Mouse (Mus musculus): ENCODE data around the gene Sult2b1. TPM values are rescaled to one million over a fixed set of nuclear protein-coding genes. Genes with fewer than 3 reads are reported as not detected.

The Sult2b1 gene
- total and polyA plus RNA-seq, 3 experiments: 0.08 TPM; not detected in 2

GRCm38 (mm10) chr7:45798931-45799330 lies 14.5 kb upstream of the Sult2b1 start:
- H3K4me1 ChIP-seq (ENCODE audit: control insufficient read depth, insufficient read depth, low read length): peaks cover 5% of the 10 kb centered on the region
- no peaks in the 10 kb centered on the region for H3K79me2 ChIP-seq (replicated peaks; ENCODE audit: control insufficient read depth, insufficient read depth, low read length)
- H3K27ac ChIP-seq: no peak overlapping the region
- TF ChIP-seq EP300 (IDR thresholded peaks at IDR 0.05; ENCODE audit: insufficient read depth, low read depth, low read length): no peak
- no peak for TF ChIP-seq CTCF (IDR thresholded peaks at IDR 0.05)
- no peak for TF ChIP-seq POLR2A (IDR thresholded peaks at IDR 0.05; ENCODE audit: insufficient read depth, low read depth, low read length)
- WGBS: 62% methylated on average over 7 of the region's 7 CpGs
- no peaks in the 10 kb centered on the region for H3K36me3 ChIP-seq (ENCODE audit: control insufficient read depth, insufficient read depth, low read length)
- H3K4me3 ChIP-seq: no peak overlapping the region
- DNase-seq: no peak
- intact Hi-C loops (cut with DNase I): no loop called here
- H3K27me3 ChIP-seq (ENCODE audit: control insufficient read depth, insufficient read depth, low read length): peaks cover 9% of the 10 kb centered on the region
- H3K9ac ChIP-seq (ENCODE audit: low read depth, low read length): no peak overlapping the region

- peaks cover 9% of the 10 kb centered on the region for H3K27me3 ChIP-seq (ENCODE audit: control insufficient read depth, insufficient read depth, low read length)
Observed at GRCm38 (mm10) chr7:45798511-45798836, 14.0 kb upstream of the Sult2b1 start.

GRCm38 (mm10) chr7:45797661-45798510 lies 13.4 kb upstream of the Sult2b1 start:
- DNase-seq: no peak
- intact Hi-C loops (cut with DNase I): no loop called here
- peaks cover 9% of the 10 kb centered on the region for H3K27me3 ChIP-seq (ENCODE audit: control insufficient read depth, insufficient read depth, low read length)
- peak overlapping the region; percentile 41 for H3K4me3 ChIP-seq
- no peak for TF ChIP-seq CTCF (IDR thresholded peaks at IDR 0.05)
- no peak for TF ChIP-seq EP300 (IDR thresholded peaks at IDR 0.05; ENCODE audit: insufficient read depth, low read depth, low read length)
- TF ChIP-seq POLR2A (IDR thresholded peaks at IDR 0.05; ENCODE audit: insufficient read depth, low read depth, low read length): no peak
- peaks cover 5% of the 10 kb centered on the region for H3K4me1 ChIP-seq (ENCODE audit: control insufficient read depth, insufficient read depth, low read length)
- H3K79me2 ChIP-seq (replicated peaks; ENCODE audit: control insufficient read depth, insufficient read depth, low read length): no peaks in the 10 kb centered on the region
- no peaks in the 10 kb centered on the region for H3K36me3 ChIP-seq (ENCODE audit: control insufficient read depth, insufficient read depth, low read length)
- 4% methylated on average over 56 of the region's 60 CpGs for WGBS
- no peak overlapping the region for H3K27ac ChIP-seq
- H3K9ac ChIP-seq (ENCODE audit: low read depth, low read length): peak overlapping the region; percentile 55

More at GRCm38 (mm10) chr7:45798511-45798836, 14.0 kb upstream of the Sult2b1 start:
- 2% methylated on average over 19 of the region's 19 CpGs for WGBS
- H3K27ac ChIP-seq: no peak overlapping the region
- peak overlapping the region; percentile 55 for H3K9ac ChIP-seq (ENCODE audit: low read depth, low read length)
- DNase-seq: no peak
- no peaks in the 10 kb centered on the region for H3K36me3 ChIP-seq (ENCODE audit: control insufficient read depth, insufficient read depth, low read length)
- TF ChIP-seq POLR2A (IDR thresholded peaks at IDR 0.05; ENCODE audit: insufficient read depth, low read depth, low read length) (no peak), EP300 (IDR thresholded peaks at IDR 0.05; ENCODE audit: insufficient read depth, low read depth, low read length) (no peak), CTCF (IDR thresholded peaks at IDR 0.05) (no peak)
- peaks cover 5% of the 10 kb centered on the region for H3K4me1 ChIP-seq (ENCODE audit: control insufficient read depth, insufficient read depth, low read length)
- H3K79me2 ChIP-seq (replicated peaks; ENCODE audit: control insufficient read depth, insufficient read depth, low read length): no peaks in the 10 kb centered on the region
- H3K4me3 ChIP-seq: peak overlapping the region; percentile 41
- intact Hi-C loops (cut with DNase I): no loop called here

- TF ChIP-seq EP300 (IDR thresholded peaks at IDR 0.05; ENCODE audit: insufficient read depth, low read depth, low read length): no peak
- TF ChIP-seq POLR2A (IDR thresholded peaks at IDR 0.05; ENCODE audit: insufficient read depth, low read depth, low read length): no peak
- TF ChIP-seq CTCF (IDR thresholded peaks at IDR 0.05): no peak
- no peaks in the 10 kb centered on the region for H3K79me2 ChIP-seq (replicated peaks; ENCODE audit: control insufficient read depth, insufficient read depth, low read length)
- peaks cover 5% of the 10 kb centered on the region for H3K4me1 ChIP-seq (ENCODE audit: control insufficient read depth, insufficient read depth, low read length)
- peaks cover 9% of the 10 kb centered on the region for H3K27me3 ChIP-seq (ENCODE audit: control insufficient read depth, insufficient read depth, low read length)
- no peak overlapping the region for H3K4me3 ChIP-seq
- H3K9ac ChIP-seq (ENCODE audit: low read depth, low read length): no peak overlapping the region
- H3K27ac ChIP-seq: no peak overlapping the region
- no peaks in the 10 kb centered on the region for H3K36me3 ChIP-seq (ENCODE audit: control insufficient read depth, insufficient read depth, low read length)
- 40% methylated on average over 6 of the region's 6 CpGs for WGBS
- DNase-seq: no peak
- intact Hi-C loops (cut with DNase I): no loop called here
Observed at GRCm38 (mm10) chr7:45796950-45797349, 12.5 kb upstream of the Sult2b1 start.

- Histone ChIP-seq H3K4me1 (ENCODE audit: control insufficient read depth, insufficient read depth, low read length) (peaks cover 2% of the 10 kb centered on the region; the same call in 1 of the 2 replicates), H3K79me2 (replicated peaks; ENCODE audit: control insufficient read depth, insufficient read depth, low read length) (no peaks in the 10 kb centered on the region), H3K9ac (ENCODE audit: low read depth, low read length) (no peak overlapping the region), H3K4me3 (no peak overlapping the region), H3K27ac (no peak overlapping the region), H3K27me3 (ENCODE audit: control insufficient read depth, insufficient read depth, low read length) (peaks cover 9% of the 10 kb centered on the region), H3K36me3 (ENCODE audit: control insufficient read depth, insufficient read depth, low read length) (no peaks in the 10 kb centered on the region)
- intact Hi-C loops (cut with DNase I): no loop called here
- DNase-seq: no peak
- no peak for TF ChIP-seq POLR2A (IDR thresholded peaks at IDR 0.05; ENCODE audit: insufficient read depth, low read depth, low read length)
- TF ChIP-seq EP300 (IDR thresholded peaks at IDR 0.05; ENCODE audit: insufficient read depth, low read depth, low read length): no peak
- no peak for TF ChIP-seq CTCF (IDR thresholded peaks at IDR 0.05)
- 89% methylated on average over 29 of the region's 29 CpGs for WGBS
Observed at GRCm38 (mm10) chr7:45794971-45795370, 10.5 kb upstream of the Sult2b1 start.

- peaks cover 9% of the 10 kb centered on the region for H3K27me3 ChIP-seq (ENCODE audit: control insufficient read depth, insufficient read depth, low read length)
- H3K79me2 ChIP-seq (replicated peaks; ENCODE audit: control insufficient read depth, insufficient read depth, low read length): no peaks in the 10 kb centered on the region
- no peak for DNase-seq
- no peak overlapping the region for H3K4me3 ChIP-seq
- intact Hi-C loops (cut with DNase I): no loop called here
- no peak overlapping the region for H3K9ac ChIP-seq (ENCODE audit: low read depth, low read length)
- TF ChIP-seq EP300 (IDR thresholded peaks at IDR 0.05; ENCODE audit: insufficient read depth, low read depth, low read length): no peak
- no peak for TF ChIP-seq POLR2A (IDR thresholded peaks at IDR 0.05; ENCODE audit: insufficient read depth, low read depth, low read length)
- no peak for TF ChIP-seq CTCF (IDR thresholded peaks at IDR 0.05)
- no peak overlapping the region for H3K27ac ChIP-seq
- no peaks in the 10 kb centered on the region for H3K36me3 ChIP-seq (ENCODE audit: control insufficient read depth, insufficient read depth, low read length)
- H3K4me1 ChIP-seq (ENCODE audit: control insufficient read depth, insufficient read depth, low read length): peaks cover 2% of the 10 kb centered on the region; the same call in 1 of the 2 replicates
- WGBS: 74% methylated on average over 43 of the region's 44 CpGs
Observed at GRCm38 (mm10) chr7:45793969-45794585, 9.6 kb upstream of the Sult2b1 start.
